ENCODE assay signal across 9 mouse cellular contexts in genomic region chr13:24551100-24551931, GRCm38 (mm10). TPM values are rescaled to one million over a fixed set of nuclear protein-coding genes. Genes with fewer than 3 reads are reported as not detected.
DNase-seq lines count a peak whose midpoint lies in the region; ATAC-seq lines count a peak whose summit lies in the region.
"Had no signal": no experiment of that assay in that cellular context is flagged by ENCODE, and none has a peak within 500 bp of the region (broad histone marks: within the 10 kb centered on the region; RNA-seq: fewer than 3 reads in every experiment).

No protein-coding gene starts in this region.

- H3K36me3 ChIP-seq in neural tube, embryonic 13.5 days = no peaks in the 10 kb centered on the region
- H3K36me3 ChIP-seq in erythroblast, embryonic 14.5 days (ENCODE audit: control insufficient read depth) = no peaks in the 10 kb centered on the region
- H3K36me3 ChIP-seq in liver, embryonic 13.5 days = no peaks in the 10 kb centered on the region

- DNase-seq in neural tube, embryonic 10.5 days (ENCODE audit: extremely low spot score, low spot score) = no peak
- DNase-seq in liver, embryonic 13.5 days = peak; percentile 71
- peak; percentile 56 to 73 for DNase-seq in spleen, postnatal 4 days (ENCODE audit: low spot score in 2 of 2)
- DNase-seq in adipocyte (ENCODE audit: low spot score) = no peak
- DNase-seq: cerebellum, adult 9-11 months; gastrocnemius, postnatal 36 days had no signal

- H3K4me3 ChIP-seq in neural tube, embryonic 13.5 days = no peak overlapping the region
- H3K4me3 ChIP-seq in erythroblast, embryonic 14.5 days (replicated peaks) = peak overlapping the region; percentile 56
- peak overlapping the region; percentile 31 for H3K4me3 ChIP-seq in liver, embryonic 13.5 days (replicated peaks)

- WGBS in neural tube, embryonic 13.5 days = 46% methylated on average over 6 of the region's 14 CpGs
- WGBS in liver, embryonic 13.5 days (ENCODE audit: insufficient replicate concordance) = 14% methylated on average over 6 of the region's 14 CpGs

- peak overlapping the region; percentile 35 for H3K27ac ChIP-seq in neural tube, embryonic 13.5 days (replicated peaks)
- H3K27ac ChIP-seq in liver, embryonic 13.5 days = peak overlapping the region; percentile 89

- ATAC-seq in neural tube, embryonic 13.5 days (ENCODE audit: low read depth) = peak; percentile 64; the same call in 1 of the 2 replicates
- ATAC-seq in liver, embryonic 13.5 days (ENCODE audit: low read depth) = peak; percentile 95
- no peak for ATAC-seq in monocyte, adult 5-6 weeks (replicated peaks; ENCODE audit: insufficient number of reproducible peaks, low FRiP score, low TSS enrichment, poor library complexity, severe bottlenecking)

- H3K4me1 ChIP-seq in neural tube, embryonic 13.5 days (replicated peaks) = peaks cover 26% of the 10 kb centered on the region
- peaks cover 75% of the 10 kb centered on the region for H3K4me1 ChIP-seq in erythroblast, embryonic 14.5 days (ENCODE audit: control insufficient read depth)
- H3K4me1 ChIP-seq in liver, embryonic 13.5 days (replicated peaks) = peaks cover 75% of the 10 kb centered on the region

- H3K27me3 ChIP-seq in neural tube, embryonic 13.5 days = no peaks in the 10 kb centered on the region
- H3K27me3 ChIP-seq in erythroblast, embryonic 14.5 days (ENCODE audit: control insufficient read depth) = no peaks in the 10 kb centered on the region
- no peaks in the 10 kb centered on the region; the same call in 1 of the 2 replicates for H3K27me3 ChIP-seq in liver, embryonic 13.5 days

- H3K9ac ChIP-seq in neural tube, embryonic 13.5 days = no peak overlapping the region
- peak overlapping the region; percentile 51 for H3K9ac ChIP-seq in liver, embryonic 13.5 days

- no peaks in the 10 kb centered on the region for H3K9me3 ChIP-seq in neural tube, embryonic 13.5 days
- no peaks in the 10 kb centered on the region for H3K9me3 ChIP-seq in erythroblast, embryonic 14.5 days (ENCODE audit: control insufficient read depth, low read length)
- no peaks in the 10 kb centered on the region for H3K9me3 ChIP-seq in liver, embryonic 13.5 days (replicated peaks)

- H3K4me2 ChIP-seq in neural tube, embryonic 13.5 days = no peak overlapping the region
- H3K4me2 ChIP-seq in liver, embryonic 13.5 days = peak overlapping the region; percentile 62

RNA-seq across cellular contexts. Expression of gene Ripor2, which starts 30.7 kb away (rescaled TPM):
- 20.7 and 21.7 TPM in 2 replicates for polyA plus RNA-seq in neural tube, embryonic 13.5 days (2015; fragmentation: Nextera tagmentation; extraction: Ambion mirVana)
- polyA plus RNA-seq in erythroblast, embryonic 14.5 days (2012) = 0.03 TPM in 2 replicates
- 3.9 and 4.9 TPM in 2 replicates for polyA plus RNA-seq in liver, embryonic 13.5 days (2015; fragmentation: Nextera tagmentation; extraction: Ambion mirVana)
- 128 to 224 TPM (median 134 TPM) in 3 replicates for total RNA-seq in monocyte, adult 5-6 weeks (2017)

Comparison
In these comparisons a context has a peak if more than half of its experiments do, and no peak if none do; other contexts are left out.
1. DNase-seq: peak in liver, embryonic 13.5 days (single experiment) and spleen, postnatal 4 days (2 of 2); none in neural tube, embryonic 10.5 days (single experiment) and adipocyte (single experiment).